Mouse (Mus musculus) forebrain, embryonic 15.5 days (tissue): ENCODE results near the gene Olfr248. TPM values are rescaled to one million over a fixed set of nuclear protein-coding genes. Genes with fewer than 3 reads are reported as not detected.
"Not testable (repeated sequence)": the region's sequence is repeated elsewhere in the genome, so short reads cannot be mapped to it uniquely, and the experiment has no call there.

ENCODE experiments used
- ATAC-seq: fragments of 200-750 bp; cut with Nextera tagmentation; replicated peaks from 2 replicates; pipeline ENCODE4 v1.8.0; 2017; ENCODE audit warnings: mild to moderate bottlenecking, moderate TSS enrichment, moderate library complexity
- H3K27ac ChIP-seq: fragments of 300-500 bp; sonication (generic); replicated peaks from 2 replicates; pipeline ENCODE4 v1.5.1; 2015; ENCODE audit warnings: mild to moderate bottlenecking, inconsistent platforms
- H3K27me3 ChIP-seq: fragments of 300-500 bp; sonication (generic); 2 replicates; pipeline ENCODE4 v1.6.1; 2015; ENCODE audit warnings: inconsistent platforms
- H3K36me3 ChIP-seq: fragments of 300-500 bp; sonication (generic); 2 replicates; pipeline ENCODE4 v1.6.1; 2015; ENCODE audit warnings: mild to moderate bottlenecking, inconsistent platforms
- H3K4me1 ChIP-seq: fragments of 300-500 bp; sonication (generic); 2 replicates; pipeline ENCODE4 v1.6.1; 2015; ENCODE audit warnings: inconsistent platforms
- H3K4me2 ChIP-seq: fragments of 300-500 bp; sonication (generic); replicated peaks from 2 replicates; pipeline ENCODE4 v1.6.1; 2015; ENCODE audit warnings: mild to moderate bottlenecking, inconsistent platforms
- H3K4me3 ChIP-seq: fragments of 300-500 bp; sonication (generic); 2 replicates; pipeline ENCODE4 v1.5.1; 2015; ENCODE audit warnings: mild to moderate bottlenecking, inconsistent platforms
- H3K9ac ChIP-seq: fragments of 300-500 bp; sonication (generic); replicated peaks from 2 replicates; pipeline ENCODE4 v1.6.1; 2015; ENCODE audit warnings: mild to moderate bottlenecking, inconsistent platforms
- H3K9me3 ChIP-seq: fragments of 300-500 bp; sonication (generic); 2 replicates; pipeline ENCODE4 v1.6.1; 2016; ENCODE audit warnings: inconsistent platforms
- WGBS: fragments of 180-500 bp; shearing (Covaris S2); methylation state at CpG from one replicate; pipeline ENCODE4 v1.1.7; 2015; ENCODE audit warnings: mixed read lengths; 5-methylcytosine and 5-hydroxymethylcytosine counted together
- polyA plus RNA-seq: library from polyadenylated mRNA; unstranded; fragments of >200 nt; fragmentation: Nextera tagmentation; extraction: Ambion mirVana; gene quantifications from 2 replicates; pipeline ENCODE4 v1.2.1, GENCODE M21; 2015

Gene Olfr248
- polyA plus RNA-seq: not detected in 2 replicates

- Histone ChIP-seq H3K27ac (no peak within 1 kb of the TSS), H3K36me3 (no peaks in the 10 kb centered on the region), H3K27me3 (no peaks in the 10 kb centered on the region), H3K9me3 (no peaks in the 10 kb centered on the region), H3K9ac (no peak within 1 kb of the TSS), H3K4me2 (no peak within 1 kb of the TSS), H3K4me3 (no peak within 1 kb of the TSS), H3K4me1 (no peaks in the 10 kb centered on the region)
- no peak for ATAC-seq
- WGBS: 88% methylated on average over 2 of the region's 2 CpGs
Observed at GRCm38 (mm10) chr1:174390746-174391145, at the start of gene Olfr248. Olfr248 (plus strand) TSS chr1:174391046.

GRCm38 (mm10) chr1:174353636-174354035 lies 37.2 kb upstream of the Olfr248 start:
- not testable (repeated sequence) for H3K4me1 ChIP-seq, H3K36me3 ChIP-seq, H3K27me3 ChIP-seq, H3K9me3 ChIP-seq, H3K4me2 ChIP-seq, H3K9ac ChIP-seq, H3K4me3 ChIP-seq, H3K27ac ChIP-seq, ATAC-seq
- 79% methylated on average over 1 of the region's 1 CpGs for WGBS

GRCm38 (mm10) chr1:174354640-174355039 lies 36.2 kb upstream of the Olfr248 start:
- ATAC-seq: no peak
- no peak overlapping the region for H3K9ac ChIP-seq
- 78% methylated on average over 5 of the region's 5 CpGs for WGBS
- H3K4me2 ChIP-seq: no peak overlapping the region
- H3K4me3 ChIP-seq: no peak overlapping the region
- no peak overlapping the region for H3K27ac ChIP-seq
- no peaks in the 10 kb centered on the region for H3K36me3 ChIP-seq
- H3K27me3 ChIP-seq: no peaks in the 10 kb centered on the region
- no peaks in the 10 kb centered on the region for H3K4me1 ChIP-seq
- H3K9me3 ChIP-seq: no peaks in the 10 kb centered on the region

- Histone ChIP-seq H3K4me1 (no peaks in the 10 kb centered on the region), H3K27ac (no peak within 1 kb of the TSS), H3K27me3 (no peaks in the 10 kb centered on the region), H3K36me3 (no peaks in the 10 kb centered on the region), H3K4me2 (no peak within 1 kb of the TSS), H3K9me3 (no peaks in the 10 kb centered on the region), H3K9ac (no peak within 1 kb of the TSS), H3K4me3 (no peak within 1 kb of the TSS)
- no peak for ATAC-seq
- 72% methylated on average over 2 of the region's 2 CpGs for WGBS
Observed at GRCm38 (mm10) chr1:174364882-174365451, 25.9 kb upstream of the Olfr248 start, which contains the start of gene Olfr417. Olfr417 (plus strand) TSS chr1:174365122.

- Histone ChIP-seq H3K4me2 (no peak overlapping the region), H3K9me3 (peaks cover 2% of the 10 kb centered on the region; the same call in 1 of the 2 replicates), H3K9ac (no peak overlapping the region), H3K4me3 (no peak overlapping the region), H3K4me1 (no peaks in the 10 kb centered on the region), H3K27ac (no peak overlapping the region), H3K36me3 (no peaks in the 10 kb centered on the region), H3K27me3 (no peaks in the 10 kb centered on the region)
- ATAC-seq: no peak
- WGBS: 98% methylated on average over 3 of the region's 3 CpGs
Observed at GRCm38 (mm10) chr1:174373799-174374198, 17.0 kb upstream of the Olfr248 start.

GRCm38 (mm10) chr1:174422959-174423358 lies 32.1 kb downstream of the Olfr248 start:
- Histone ChIP-seq H3K27ac (no peak overlapping the region), H3K9me3 (no peaks in the 10 kb centered on the region), H3K4me3 (no peak overlapping the region), H3K36me3 (no peaks in the 10 kb centered on the region), H3K4me2 (no peak overlapping the region), H3K4me1 (no peaks in the 10 kb centered on the region), H3K9ac (no peak overlapping the region), H3K27me3 (no peaks in the 10 kb centered on the region)
- no peak for ATAC-seq
- WGBS: 91% methylated on average over 4 of the region's 4 CpGs

- 70% methylated on average over 1 of the region's 1 CpGs for WGBS
- H3K4me3 ChIP-seq: no peak within 1 kb of the TSS
- ATAC-seq: no peak
Observed at GRCm38 (mm10) chr1:174423764-174424163, 32.9 kb downstream of the Olfr248 start, which contains the start of gene Olfr414. Olfr414 (plus strand) TSS chr1:174424064.

GRCm38 (mm10) chr1:174426180-174426986 lies 35.5 kb downstream of the Olfr248 start:
- H3K4me1 ChIP-seq: no peaks in the 10 kb centered on the region
- no peak overlapping the region for H3K9ac ChIP-seq
- WGBS: 62% methylated on average over 3 of the region's 3 CpGs
- no peak overlapping the region for H3K4me2 ChIP-seq
- H3K27me3 ChIP-seq: no peaks in the 10 kb centered on the region
- H3K36me3 ChIP-seq: no peaks in the 10 kb centered on the region
- no peak overlapping the region for H3K27ac ChIP-seq
- no peaks in the 10 kb centered on the region for H3K9me3 ChIP-seq
- no peak for ATAC-seq
- no peak overlapping the region for H3K4me3 ChIP-seq

More at GRCm38 (mm10) chr1:174423764-174424163, 32.9 kb downstream of the Olfr248 start, which contains the start of gene Olfr414:
- Histone ChIP-seq H3K36me3 (no peaks in the 10 kb centered on the region), H3K9ac (no peak within 1 kb of the TSS), H3K4me1 (no peaks in the 10 kb centered on the region), H3K27ac (no peak within 1 kb of the TSS), H3K27me3 (no peaks in the 10 kb centered on the region), H3K9me3 (no peaks in the 10 kb centered on the region), H3K4me2 (no peak within 1 kb of the TSS)

- Histone ChIP-seq H3K27me3 (no peaks in the 10 kb centered on the region), H3K9me3 (no peaks in the 10 kb centered on the region), H3K4me3 (no peak overlapping the region), H3K4me1 (no peaks in the 10 kb centered on the region), H3K36me3 (no peaks in the 10 kb centered on the region), H3K4me2 (no peak overlapping the region), H3K9ac (no peak overlapping the region), H3K27ac (no peak overlapping the region)
- WGBS: 81% methylated on average over 1 of the region's 1 CpGs
- ATAC-seq: no peak
Observed at GRCm38 (mm10) chr1:174427402-174427801, 36.6 kb downstream of the Olfr248 start.

- H3K4me3 ChIP-seq: no peak overlapping the region
- H3K27me3 ChIP-seq: no peaks in the 10 kb centered on the region
- H3K4me2 ChIP-seq: no peak overlapping the region
- H3K27ac ChIP-seq: no peak overlapping the region
- H3K36me3 ChIP-seq: no peaks in the 10 kb centered on the region
- WGBS: 91% methylated on average over 2 of the region's 2 CpGs
- H3K9ac ChIP-seq: no peak overlapping the region
- no peaks in the 10 kb centered on the region for H3K9me3 ChIP-seq
- H3K4me1 ChIP-seq: no peaks in the 10 kb centered on the region
- ATAC-seq: no peak
Observed at GRCm38 (mm10) chr1:174428407-174428806, 37.6 kb downstream of the Olfr248 start.

- Histone ChIP-seq H3K27me3 (no peaks in the 10 kb centered on the region), H3K36me3 (no peaks in the 10 kb centered on the region), H3K4me3 (no peak overlapping the region), H3K9me3 (no peaks in the 10 kb centered on the region), H3K4me2 (no peak overlapping the region), H3K9ac (no peak overlapping the region), H3K4me1 (no peaks in the 10 kb centered on the region), H3K27ac (no peak overlapping the region)
- no peak for ATAC-seq
- WGBS: 58% methylated on average over 1 of the region's 1 CpGs
Observed at GRCm38 (mm10) chr1:174434121-174434520, 43.3 kb downstream of the Olfr248 start.
